Mouse (Mus musculus) testis, adult 2 months (tissue): ENCODE measurements around the gene Gm6583.

ENCODE experiments used
- CTCF ChIP-seq: fragments of 200-500 bp; IDR thresholded peaks from 2 replicates; pipeline ENCODE4 v1.5.1; 2012; ENCODE audit warnings: low read depth, mild to moderate bottlenecking, inconsistent platforms, low read length, moderate library complexity; ENCODE audit not compliant: control insufficient read depth, insufficient read depth, insufficient replicate concordance
- POLR2A ChIP-seq: fragments of 200-500 bp; IDR thresholded peaks from 2 replicates; pipeline ENCODE4 v1.6.1; 2012; ENCODE audit warnings: low read depth, mild to moderate bottlenecking, inconsistent platforms, low read length, moderate library complexity; ENCODE audit not compliant: control insufficient read depth

DNA sequence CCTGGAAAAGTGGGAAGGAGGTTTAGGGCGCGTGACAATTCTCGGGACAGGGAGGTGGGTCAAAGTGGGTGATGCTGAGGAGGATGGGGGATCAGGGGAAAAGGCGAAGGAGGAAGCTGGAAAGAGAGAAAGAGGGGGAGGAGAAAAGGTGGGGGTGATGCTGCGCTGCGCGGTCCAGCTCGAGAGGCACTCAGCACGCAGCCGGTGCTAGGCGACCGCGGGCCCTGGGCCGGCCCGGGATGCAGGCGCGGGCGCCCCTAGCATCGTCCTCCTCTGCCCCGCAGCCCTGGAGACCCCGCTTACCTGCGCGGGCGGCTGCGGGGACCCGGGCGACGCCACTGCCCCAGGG, 38.6 kb upstream of the Gm6583 start:
- TF ChIP-seq POLR2A (no peak), CTCF (no peak)
